Mouse (Mus musculus): ENCODE measurements around the gene Copz2.
"Not testable (repeated sequence)": the region's sequence is repeated elsewhere in the genome, so short reads cannot be mapped to it uniquely, and the experiment has no call there.

Gene Copz2

DNA sequence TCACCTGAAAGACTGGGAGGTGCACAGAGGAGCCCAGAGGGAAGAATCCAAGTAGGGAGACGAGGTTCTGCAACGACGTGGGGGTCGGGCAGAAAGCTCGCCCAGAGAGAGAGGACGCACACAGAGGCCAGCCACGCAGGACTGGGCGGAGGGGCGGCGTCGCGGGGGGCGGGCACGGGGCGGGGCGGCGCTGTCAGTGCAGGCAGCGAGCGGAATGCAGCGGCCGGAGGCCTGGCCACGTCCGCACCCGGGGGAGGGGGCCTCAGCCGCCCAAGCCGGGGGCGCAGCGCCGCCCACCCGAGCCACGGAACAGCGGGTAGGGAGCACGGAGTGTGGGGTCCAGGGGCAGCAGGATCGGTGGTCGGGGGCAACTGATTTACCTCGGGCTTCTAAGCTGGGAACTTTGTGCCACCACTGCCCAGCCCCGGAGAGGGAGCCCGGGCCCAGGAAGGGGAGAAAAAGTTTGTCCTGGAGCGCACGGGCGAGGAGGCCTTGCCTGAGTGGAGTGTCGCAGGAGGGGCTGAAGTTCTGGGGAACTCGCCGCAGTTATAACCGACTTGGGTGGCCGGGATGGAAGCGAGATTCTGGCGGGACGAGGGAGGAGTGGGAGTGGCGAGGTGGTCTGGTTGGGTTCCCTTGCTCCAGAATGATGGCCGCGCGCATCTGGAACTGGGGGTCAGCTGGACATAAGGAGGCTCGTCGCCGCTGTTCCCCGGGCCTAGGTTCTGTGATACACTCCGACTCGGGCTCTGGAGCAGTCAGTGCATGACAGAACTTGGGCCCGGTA is at the start of gene Copz2:
Gene Copz2, plus strand, starts transcription at position 190 of the 787 bp plus-strand sequence.
- no peak for DNase-seq

DNA sequence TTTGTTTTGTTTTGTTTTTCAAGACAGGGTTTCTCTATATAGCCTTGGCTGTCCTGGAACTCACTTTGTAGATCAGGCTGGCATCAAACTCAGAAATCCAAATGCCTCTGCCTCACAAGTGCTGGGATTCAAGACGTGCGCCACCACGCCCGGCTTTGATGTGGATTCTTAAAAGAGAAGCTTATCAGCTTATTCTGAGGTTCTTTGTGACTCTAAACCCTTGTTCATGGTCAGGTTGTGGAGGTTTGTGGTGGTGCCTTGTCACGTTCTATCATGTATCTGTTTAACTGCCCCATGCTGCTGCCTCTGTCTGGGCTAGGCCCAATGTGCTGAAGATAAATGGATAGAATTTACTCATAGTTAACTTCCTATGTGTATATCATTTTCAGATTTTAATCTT is 44.1 kb upstream of the Copz2 start:
- no peak for DNase-seq

DNA sequence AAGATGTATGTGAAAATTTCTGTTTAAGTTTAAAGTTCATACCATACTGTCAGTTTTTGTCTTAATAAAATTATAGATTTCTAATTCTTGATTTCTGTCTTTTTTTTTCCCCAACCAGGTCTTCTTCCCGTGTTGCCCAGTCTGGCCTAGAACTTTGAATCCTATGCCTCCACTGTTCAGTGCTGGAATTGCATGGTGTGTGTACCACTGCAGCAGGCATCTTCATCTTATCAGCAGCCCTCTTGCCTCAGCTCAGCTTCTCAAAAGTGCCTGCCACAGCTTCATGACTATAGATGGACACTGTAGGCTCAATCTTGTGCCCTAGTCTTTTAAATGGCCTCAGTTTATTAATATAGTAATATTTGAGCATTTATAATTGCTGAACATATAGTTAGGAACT is 41.6 kb upstream of the Copz2 start:
- no peak for DNase-seq

DNA sequence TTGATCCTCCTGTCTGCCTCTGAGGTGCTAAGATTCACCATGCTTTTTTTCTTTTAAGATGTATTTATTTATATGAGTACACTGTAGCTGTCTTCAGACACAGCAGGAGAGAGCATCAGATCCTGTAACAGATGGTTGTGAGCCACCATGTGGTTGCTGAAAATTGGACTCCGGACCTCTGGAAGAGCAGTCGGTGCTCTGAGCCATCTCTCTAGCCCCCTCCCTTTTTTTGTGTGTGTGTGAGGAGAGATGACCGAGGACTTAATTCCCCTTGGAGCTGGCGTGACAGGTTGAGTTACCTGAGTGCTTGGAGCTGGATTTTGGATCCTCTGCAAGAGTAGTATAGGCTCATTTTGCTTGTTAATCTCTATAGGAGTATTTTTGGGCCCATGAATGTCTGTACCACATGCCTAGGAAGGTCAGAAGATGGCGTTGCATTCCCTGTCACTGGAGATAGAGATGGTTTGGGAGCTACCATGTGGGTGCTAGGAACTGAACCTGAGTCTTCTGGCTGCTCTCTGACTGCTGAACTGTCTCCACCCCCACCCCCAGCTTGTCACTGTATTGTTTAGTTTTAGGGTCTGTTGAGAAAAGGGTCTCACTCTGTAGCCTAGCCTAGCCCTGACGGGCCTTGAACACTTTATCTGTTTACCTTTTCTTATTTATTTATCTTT is 40.0 kb upstream of the Copz2 start:
- DNase-seq, result peak; percentile 62

DNA sequence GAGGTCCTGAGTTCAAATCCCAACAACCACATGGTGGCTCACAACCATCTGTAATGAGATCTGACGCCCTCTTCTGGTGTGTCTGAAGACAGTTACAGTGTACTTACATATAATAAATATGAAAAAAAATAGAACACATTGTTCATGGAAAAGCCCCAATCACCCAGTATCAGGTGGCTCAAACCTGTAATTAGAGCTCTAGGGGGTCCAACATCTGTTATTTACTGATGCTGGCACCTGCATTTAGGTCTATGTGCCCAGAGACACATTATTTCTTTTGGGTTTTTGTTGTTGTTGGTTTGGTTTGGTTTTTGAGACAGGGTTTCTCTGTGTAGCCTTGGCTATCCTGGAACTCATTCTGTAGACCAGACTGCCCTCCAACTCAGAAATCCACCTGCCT is 38.5 kb upstream of the Copz2 start:
- not testable (repeated sequence) for DNase-seq

DNA sequence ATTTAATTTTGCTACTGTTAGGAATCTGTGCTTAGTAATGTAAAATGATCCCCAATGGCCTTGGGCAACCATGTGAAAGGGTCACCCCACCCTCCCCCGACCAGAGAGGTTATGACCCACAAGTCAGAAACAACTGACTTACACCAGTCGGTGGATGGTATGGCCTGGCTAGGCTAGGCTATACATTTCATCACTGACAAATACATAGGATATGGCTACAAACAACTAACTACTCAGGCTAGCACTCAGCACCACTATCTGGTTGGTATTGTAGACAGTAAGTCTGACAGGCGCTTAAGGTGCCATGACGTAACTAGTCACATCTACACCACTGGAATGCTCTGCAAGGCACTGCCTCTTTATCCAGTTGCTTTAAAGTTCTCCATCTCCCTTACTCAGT is 36.2 kb upstream of the Copz2 start:
- no peak for DNase-seq

DNA sequence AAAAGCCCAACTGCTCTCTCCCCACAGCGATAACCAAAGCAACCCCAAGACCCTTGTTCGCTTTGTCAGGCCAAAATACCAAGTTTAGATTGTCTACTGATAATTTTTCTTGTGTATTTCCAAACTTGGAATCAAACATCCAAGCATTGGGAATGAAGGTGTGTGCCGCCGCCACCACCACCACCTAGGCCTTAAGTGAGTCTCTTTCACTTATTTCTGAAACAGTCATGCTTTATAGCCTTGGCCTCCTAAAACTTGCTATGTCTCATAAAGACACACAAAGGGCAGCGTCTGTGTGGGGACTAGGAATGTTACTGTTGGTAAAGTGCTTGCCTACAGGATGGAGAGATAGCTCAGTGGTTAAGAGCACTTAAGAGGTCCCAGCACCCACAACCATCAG is 35.8 kb upstream of the Copz2 start:
- no peak for DNase-seq

DNA sequence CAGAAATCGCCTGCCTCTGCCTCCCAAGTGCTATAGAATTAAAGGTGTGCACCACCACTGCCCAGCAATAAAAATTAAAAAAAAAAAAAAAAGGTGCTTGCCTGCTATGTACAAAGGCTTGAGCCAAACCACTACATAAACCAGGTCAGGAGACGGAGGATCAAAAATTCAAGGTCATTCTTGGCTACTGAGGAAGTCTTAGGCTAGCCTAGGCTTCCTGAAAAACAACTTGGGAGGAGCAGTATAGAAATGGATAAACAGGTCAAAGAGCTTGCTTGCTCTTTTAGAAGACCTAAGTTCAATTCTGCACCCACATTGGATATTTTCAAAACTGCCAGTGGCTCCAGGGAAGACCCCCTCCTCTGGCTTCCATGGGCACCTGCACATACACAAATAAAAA is 35.2 kb upstream of the Copz2 start:
- no peak for DNase-seq

DNA sequence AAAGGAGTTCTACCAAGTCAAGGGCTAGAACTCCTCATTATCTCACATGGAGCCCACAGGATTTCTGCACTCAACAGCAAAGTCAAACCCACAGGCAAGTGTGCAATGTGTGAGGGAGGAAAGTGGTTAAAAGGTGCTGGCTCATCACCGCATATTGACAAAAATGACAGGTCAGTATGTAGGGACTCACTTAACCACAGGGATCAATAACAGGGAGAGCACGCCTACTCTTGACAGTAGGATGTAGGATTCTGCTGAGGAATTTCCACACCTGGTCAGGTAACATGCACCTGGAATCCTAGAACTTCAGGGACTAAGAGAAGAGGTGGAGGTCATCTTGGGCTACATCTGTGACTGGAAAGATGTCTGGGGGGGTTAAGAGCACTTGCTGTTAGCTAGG is 33.8 kb upstream of the Copz2 start:
- no peak for DNase-seq

DNA sequence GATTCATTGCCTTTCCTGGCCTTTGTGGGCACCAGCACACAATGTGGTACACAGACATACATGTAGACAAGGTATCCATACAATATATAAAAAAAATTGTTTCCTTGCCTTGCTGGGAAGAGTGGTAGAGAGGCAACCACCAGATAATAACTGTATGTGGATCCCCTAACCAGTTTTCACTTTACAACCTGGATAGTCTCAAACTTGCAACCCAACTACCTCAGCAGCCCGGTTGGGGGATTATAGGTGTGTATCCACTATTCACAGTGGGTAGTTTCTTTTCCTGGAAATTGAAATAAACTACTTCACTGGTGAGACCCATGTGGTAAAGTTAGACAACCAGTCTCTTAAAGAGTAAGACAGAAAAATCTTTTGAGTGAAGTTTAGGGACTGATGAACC is 33.2 kb upstream of the Copz2 start:
- DNase-seq, result no peak

DNA sequence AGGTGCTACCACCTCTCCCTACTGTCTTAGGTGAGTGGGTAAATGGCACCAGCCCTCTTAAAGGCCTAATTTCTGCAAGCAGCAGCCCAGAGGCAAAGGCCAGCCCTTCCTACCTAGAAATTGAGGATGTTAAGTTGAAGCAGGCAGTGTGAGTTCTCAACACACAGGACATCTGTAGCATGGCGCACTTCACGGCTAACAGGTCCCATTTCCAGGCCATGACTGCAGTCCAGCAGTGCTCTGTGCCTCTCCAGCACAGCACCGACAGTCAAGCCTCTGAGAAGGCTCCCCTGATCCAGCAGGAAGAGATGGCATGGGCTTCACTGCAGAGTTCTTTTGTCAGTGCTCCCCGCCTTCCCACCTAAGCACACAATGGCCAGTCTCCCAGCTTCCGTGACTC is 32.7 kb upstream of the Copz2 start:
- no peak for DNase-seq

DNA sequence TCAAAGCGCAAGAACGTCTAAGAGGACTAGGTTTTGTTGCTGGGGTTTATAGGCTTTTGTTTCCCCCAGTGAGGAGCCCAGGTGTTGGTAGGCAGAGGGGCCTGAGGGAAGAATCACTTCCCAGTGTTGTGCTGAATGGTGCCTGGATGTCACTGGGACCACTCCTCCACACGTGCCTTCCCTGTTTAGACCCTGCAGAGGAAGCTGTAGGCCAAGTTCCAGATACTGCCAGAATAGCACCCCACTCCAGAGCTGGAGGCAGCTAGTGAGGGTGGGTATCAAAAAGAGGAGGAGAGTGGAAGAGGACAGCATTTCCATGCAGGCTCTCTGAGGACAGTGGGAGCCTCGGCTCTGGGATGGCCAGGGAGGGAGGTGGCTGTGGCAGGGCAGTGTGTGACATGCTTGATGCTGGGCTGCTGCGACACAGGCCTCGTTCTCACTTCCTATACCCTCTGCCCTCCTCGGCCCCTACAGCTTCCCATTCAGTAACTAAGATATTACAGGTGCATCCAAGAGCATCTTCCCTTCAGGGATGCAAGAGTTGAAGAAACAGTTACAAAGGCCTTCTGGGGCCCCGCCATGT is 31.5 kb upstream of the Copz2 start:
- no peak for DNase-seq

DNA sequence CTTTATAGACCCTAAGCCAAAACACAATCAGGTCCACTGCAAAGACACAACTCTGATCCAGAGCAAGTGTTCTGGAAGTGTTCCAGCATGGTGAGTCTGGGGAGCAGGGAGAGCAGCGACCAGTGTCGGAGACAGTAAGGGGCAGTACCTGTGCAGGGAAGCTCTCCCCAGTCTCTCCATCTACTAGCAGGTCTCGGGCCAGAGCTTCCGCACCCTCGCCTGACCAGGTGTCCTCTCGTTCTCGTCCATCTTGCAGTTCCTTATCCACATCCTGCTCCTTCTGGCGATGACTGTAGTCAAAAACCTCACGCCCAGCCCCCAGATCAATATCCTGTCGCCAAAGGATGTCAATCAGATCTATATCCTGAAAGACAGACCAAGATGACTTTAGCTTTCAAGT is 27.7 kb upstream of the Copz2 start:
- peak; percentile 44 for DNase-seq

DNA sequence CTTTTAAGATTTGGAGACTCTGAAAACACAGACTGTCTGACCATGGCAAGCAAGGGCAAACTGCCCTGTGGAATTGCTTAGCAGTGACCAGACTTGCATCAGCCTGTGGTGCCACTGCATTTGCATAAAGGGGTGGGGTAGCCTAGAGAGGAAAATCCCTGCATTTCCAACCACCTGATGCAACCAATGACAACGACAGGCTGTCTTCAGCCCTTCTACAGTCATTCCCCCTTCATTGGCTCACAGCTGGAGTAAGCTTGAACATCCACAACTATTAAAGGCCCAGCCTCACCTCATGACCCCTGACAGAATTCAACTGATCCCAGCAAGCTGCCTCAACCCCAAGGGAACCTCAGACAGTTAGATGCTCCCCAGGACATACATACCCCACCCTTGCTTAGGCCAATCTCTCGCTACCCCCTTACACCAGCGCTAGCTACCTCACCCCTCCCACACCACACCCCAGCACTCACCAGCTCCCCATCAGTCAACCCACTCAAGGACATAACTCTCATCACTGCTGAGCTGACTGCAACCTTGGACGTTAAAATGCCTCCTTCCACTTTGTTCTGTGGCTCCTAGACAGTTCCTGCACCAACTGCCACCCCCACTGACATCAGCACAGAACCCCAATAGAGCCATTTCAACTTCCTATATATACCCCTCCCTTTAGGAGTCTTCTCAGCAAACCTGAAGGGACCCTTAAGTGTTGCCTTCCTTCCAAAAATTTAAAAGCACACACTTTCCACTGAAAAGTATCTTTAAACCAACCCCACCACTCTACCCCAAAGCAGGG is 26.8 kb upstream of the Copz2 start:
- peak; percentile 44 for DNase-seq

DNA sequence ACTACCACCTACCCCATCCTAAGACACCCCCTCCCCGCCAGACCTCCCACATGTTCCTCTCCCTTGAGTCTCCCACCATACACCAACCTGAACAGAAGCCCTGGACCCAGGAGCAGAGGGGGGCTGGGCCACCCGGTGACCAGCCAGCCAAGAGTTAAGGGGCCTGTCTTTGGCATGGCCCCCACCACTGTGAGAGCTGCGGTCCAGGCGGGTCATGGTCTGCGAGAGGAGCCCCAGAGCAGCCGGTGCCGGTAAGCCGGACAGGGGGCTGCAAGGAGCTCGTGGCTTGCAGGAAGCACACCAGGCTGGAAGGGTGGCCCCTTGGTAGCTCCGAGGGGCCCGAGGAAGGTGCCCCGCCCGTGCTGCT is 26.2 kb upstream of the Copz2 start:
- peak; percentile 77 for DNase-seq

DNA sequence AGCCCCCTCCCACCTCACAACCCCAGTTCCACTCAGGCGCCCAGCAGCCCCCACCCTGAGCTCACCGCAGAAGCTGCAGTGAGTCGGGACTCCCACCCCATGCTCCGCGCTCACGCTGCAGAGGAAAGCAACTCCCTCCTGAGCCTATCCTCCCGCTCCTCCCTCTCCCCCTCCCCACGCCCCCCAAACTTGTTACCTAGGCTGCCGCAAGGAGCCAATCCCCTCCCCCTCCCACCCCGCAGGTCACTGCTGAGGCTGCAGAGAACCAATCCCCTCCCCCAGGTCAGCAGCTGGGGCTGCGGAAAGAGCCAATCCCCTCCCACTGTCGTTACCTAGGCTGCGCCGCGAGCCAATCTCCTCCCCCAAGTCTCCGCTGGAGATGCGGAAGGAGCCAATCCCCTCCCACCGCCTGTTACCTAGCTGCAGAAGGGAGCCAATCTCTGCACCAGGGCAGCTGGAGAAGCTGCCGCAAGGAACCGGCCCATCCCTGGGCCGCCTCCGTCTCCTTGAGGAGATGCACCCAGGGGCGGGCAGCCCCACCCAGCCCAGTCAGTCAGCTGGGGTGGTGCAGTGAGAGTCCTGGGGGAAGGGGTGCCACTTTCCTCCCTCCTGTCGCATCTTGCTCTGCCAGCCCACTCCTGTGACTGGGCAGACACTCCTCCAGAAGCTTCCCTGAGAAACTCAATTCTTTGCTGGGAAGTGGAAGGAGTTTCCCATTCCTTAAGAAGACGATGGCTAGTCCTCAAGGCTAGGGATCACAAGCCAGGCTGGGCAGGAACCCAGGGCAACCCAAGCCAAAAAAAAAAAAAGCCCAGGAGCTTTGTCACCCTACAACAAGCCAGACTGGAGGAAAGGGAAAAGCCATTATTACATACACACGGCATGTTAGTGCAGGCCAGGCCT is 25.5 kb upstream of the Copz2 start:
- peak; percentile 92 for DNase-seq

DNA sequence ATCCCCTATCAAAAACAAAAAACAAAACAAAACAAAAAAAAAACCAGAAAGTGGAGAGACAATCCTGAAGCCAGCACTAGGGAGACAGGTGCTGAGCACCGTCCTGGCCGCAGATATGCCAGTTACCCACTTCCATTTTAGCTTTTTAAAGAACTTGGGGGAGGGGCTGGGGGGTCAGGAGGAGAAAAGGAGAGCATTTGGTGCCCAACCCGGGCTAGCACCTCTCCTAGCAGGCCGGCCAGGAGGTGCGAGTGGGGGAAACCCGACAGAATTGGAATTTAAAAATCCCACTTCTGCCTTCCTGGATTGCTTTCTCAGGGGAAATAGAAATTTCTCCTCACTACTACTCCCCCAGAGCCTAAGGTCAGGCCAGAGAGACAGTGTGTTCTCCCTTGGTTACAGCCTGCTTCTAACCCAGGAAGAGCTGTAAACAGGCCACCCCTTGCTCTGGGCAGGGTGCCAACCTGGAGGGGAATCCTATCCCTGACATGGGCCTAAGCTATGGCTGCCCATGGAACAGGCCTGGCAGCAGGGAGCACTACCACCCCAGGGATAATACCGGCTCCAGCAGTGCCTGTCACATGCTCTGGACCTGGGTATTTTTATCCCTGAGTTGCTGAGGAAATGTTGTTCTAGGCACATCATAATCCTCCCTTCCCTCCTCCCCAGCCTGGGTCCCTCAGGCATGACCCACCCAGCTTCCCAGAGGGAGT is 24.7 kb upstream of the Copz2 start:
- DNase-seq, result peak; percentile 82

DNA sequence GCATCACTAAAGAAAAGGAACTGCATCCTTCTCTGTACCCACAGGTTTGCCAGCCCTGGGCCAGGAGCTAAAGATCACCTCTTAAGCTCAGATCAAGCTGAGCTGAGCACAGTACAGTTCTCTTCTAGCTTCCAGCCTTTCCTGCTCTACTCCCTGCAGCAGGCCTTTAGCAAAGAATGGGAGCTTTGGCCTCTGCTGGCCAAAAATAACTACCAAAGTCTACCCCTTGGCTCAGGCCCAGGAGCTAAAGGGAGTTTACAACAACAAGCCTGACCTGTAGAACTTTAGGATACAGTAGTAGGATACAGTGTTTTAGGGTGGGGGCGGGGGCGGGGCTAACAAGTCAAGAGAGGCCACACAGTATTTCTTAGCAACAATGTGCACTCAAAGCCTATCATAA is 23.2 kb upstream of the Copz2 start:
- DNase-seq, result peak; percentile 38

DNA sequence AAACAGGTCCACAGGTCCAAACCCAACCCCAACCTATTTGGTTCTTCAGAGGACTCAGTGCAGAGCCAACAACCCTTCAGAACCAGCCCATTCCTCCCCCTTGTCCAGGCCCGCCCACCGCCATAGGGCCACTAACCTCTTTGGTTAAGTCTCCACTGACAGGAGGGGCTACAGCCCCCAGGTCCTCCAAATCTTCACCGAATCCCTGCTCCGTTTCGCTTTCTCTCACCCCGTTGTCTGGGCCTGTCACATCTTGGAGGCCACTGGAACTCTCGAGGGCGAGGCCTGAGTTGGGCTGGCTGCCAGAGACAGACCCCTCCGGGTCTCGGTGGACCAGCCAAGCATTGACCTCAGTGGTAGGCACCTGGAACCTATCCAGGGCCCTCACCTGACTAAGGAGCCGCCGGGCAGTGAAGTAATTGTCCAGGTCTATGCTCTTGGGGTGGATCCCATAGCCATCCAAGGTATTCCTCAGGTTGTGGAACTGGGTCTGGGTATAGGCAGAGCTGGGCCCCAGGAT is 22.5 kb upstream of the Copz2 start:
- DNase-seq, result peak; percentile 69

DNA sequence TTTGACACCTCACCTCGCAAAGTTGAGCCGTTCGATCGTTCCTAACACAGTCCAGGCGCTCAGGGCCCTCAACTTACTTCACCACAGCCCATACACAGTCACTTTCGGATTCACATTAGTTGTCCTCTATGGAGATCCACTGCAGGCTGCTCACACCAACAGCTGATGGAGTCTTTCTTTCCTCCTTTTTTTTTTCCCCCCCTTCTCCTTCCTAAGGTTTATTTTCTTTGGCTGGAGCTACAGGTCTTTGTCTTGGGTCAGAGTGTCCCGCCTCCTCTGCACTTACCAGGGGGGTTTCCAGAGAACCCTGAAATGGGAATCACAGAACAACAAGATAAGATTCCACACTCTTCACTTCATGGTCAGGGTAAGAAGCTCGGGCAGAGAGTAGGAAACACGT is 21.8 kb upstream of the Copz2 start:
- DNase-seq, result no peak

DNA sequence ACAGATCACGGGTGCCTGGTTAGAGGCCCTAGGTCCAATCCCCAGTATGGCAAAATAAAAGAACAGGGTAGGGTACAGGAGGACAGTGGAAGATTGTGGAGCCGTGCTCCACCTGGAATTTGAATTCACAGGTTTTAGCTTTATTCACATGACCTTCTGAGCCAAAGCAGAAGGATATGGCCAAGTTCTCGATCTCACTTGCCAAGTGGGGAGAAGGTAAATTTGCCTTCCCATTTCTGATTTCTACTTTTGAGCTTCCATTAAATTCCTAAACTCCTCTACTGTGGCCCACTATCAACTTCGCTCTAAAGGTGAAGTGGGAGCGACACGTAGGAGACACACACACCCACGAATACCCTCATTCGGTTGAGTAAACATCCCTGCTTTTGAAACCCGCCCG is 20.8 kb upstream of the Copz2 start:
- DNase-seq, result no peak

DNA sequence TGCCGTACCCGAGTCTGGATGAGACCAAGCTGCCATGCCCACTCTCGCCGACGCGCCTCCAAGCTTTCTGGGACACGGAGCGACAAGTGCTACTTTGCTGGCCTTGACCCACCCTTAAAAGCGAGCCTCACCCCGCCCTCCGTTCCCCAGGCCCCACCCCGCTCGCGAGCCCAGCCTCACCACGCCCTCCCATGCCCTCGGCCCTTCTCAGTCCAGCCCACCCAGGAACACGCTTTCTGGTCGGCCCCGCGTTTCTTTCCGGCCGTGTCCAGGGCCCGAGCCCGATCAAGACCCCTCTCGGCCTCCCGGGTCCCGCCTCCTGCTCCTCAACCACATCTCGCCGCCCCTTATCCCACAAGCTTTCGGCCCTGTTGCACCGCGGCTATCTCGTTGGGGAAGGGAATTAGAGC is 20.3 kb upstream of the Copz2 start:
- no peak for DNase-seq
